Mouse (Mus musculus) liver, embryonic 12.5 days (tissue): ENCODE results near the gene Gcsam. TPM values are rescaled to one million over a fixed set of nuclear protein-coding genes. Genes with fewer than 3 reads are reported as not detected.

Source experiments
- ATAC-seq: fragments of 200-750 bp; cut with Nextera tagmentation; 2 replicates; pipeline ENCODE4 v1.8.0; 2017; ENCODE audit warnings: moderate number of reproducible peaks, mild to moderate bottlenecking, moderate library complexity
- H3K27ac ChIP-seq: fragments of 300-500 bp; sonication (generic); 2 replicates; pipeline ENCODE4 v1.5.1; 2016; ENCODE audit warnings: mild to moderate bottlenecking
- H3K27me3 ChIP-seq: fragments of 300-500 bp; sonication (generic); replicated peaks from 2 replicates; pipeline ENCODE4 v1.6.1; 2016; ENCODE audit warnings: mild to moderate bottlenecking, moderate library complexity
- H3K36me3 ChIP-seq: fragments of 300-500 bp; sonication (generic); 2 replicates; pipeline ENCODE4 v1.6.1; 2016; ENCODE audit warnings: mild to moderate bottlenecking, moderate library complexity
- H3K4me1 ChIP-seq: fragments of 300-500 bp; sonication (generic); 2 replicates; pipeline ENCODE4 v1.6.1; 2016
- H3K4me2 ChIP-seq: fragments of 300-500 bp; sonication (generic); 2 replicates; pipeline ENCODE4 v1.6.1; 2016; ENCODE audit warnings: mild to moderate bottlenecking, moderate library complexity
- H3K4me3 ChIP-seq: fragments of 300-500 bp; sonication (generic); 2 replicates; pipeline ENCODE4 v1.5.1; 2016; ENCODE audit warnings: mild to moderate bottlenecking, moderate library complexity
- H3K9ac ChIP-seq: fragments of 300-500 bp; sonication (generic); 2 replicates; pipeline ENCODE4 v1.6.1; 2016; ENCODE audit warnings: mild to moderate bottlenecking, moderate library complexity
- H3K9me3 ChIP-seq: fragments of 300-500 bp; sonication (generic); replicated peaks from 2 replicates; pipeline ENCODE4 v1.6.1; 2016; ENCODE audit warnings: mild to moderate bottlenecking, moderate library complexity
- WGBS: fragments of 180-500 bp; shearing (Covaris S2); methylation state at CpG from one replicate; pipeline ENCODE4 v1.1.7; 2016; ENCODE audit not compliant: insufficient replicate concordance; 5-methylcytosine and 5-hydroxymethylcytosine counted together
- polyA plus RNA-seq: library from polyadenylated mRNA; unstranded; fragments of >200 nt; fragmentation: Nextera tagmentation; extraction: Ambion mirVana; gene quantifications from 2 replicates; pipeline ENCODE4 v1.2.1, GENCODE M21; 2016

Gene Gcsam
- 1.8 and 2.3 TPM in 2 replicates for polyA plus RNA-seq

GRCm38 (mm10) chr16:45610267-45610666 lies at the start of gene Gcsam:
Gcsam (plus strand) TSS chr16:45610380.
- H3K4me3 ChIP-seq: no peak within 1 kb of the TSS
- WGBS: 22% methylated on average over 4 of the region's 4 CpGs
- H3K9ac ChIP-seq: no peak within 1 kb of the TSS
- no peaks in the 10 kb centered on the region for H3K36me3 ChIP-seq
- no peaks in the 10 kb centered on the region for H3K27me3 ChIP-seq
- no peak within 1 kb of the TSS for H3K4me2 ChIP-seq
- peaks cover 4% of the 10 kb centered on the region; the same call in 1 of the 2 replicates for H3K4me1 ChIP-seq
- ATAC-seq: no peak
- no peak within 1 kb of the TSS for H3K27ac ChIP-seq
- no peaks in the 10 kb centered on the region for H3K9me3 ChIP-seq

GRCm38 (mm10) chr16:45561747-45562146 lies 48.4 kb upstream of the Gcsam start:
- Histone ChIP-seq H3K27me3 (no peaks in the 10 kb centered on the region), H3K4me1 (no peaks in the 10 kb centered on the region), H3K4me2 (no peak overlapping the region), H3K27ac (no peak overlapping the region), H3K9me3 (no peaks in the 10 kb centered on the region), H3K4me3 (no peak overlapping the region), H3K9ac (no peak overlapping the region), H3K36me3 (no peaks in the 10 kb centered on the region)
- no peak for ATAC-seq
- 30% methylated on average over 3 of the region's 3 CpGs for WGBS

GRCm38 (mm10) chr16:45572307-45572706 lies 37.9 kb upstream of the Gcsam start:
- WGBS: 18% methylated on average over 3 of the region's 3 CpGs
- no peak overlapping the region for H3K4me3 ChIP-seq
- peak overlapping the region; percentile 78 for H3K27ac ChIP-seq
- H3K4me1 ChIP-seq: peaks cover 16% of the 10 kb centered on the region
- H3K36me3 ChIP-seq: no peaks in the 10 kb centered on the region
- no peaks in the 10 kb centered on the region for H3K9me3 ChIP-seq
- H3K4me2 ChIP-seq: peak overlapping the region; percentile 12; the same call in 1 of the 2 replicates
- no peak overlapping the region for H3K9ac ChIP-seq
- no peaks in the 10 kb centered on the region for H3K27me3 ChIP-seq
- peak; percentile 95 for ATAC-seq

- H3K9ac ChIP-seq: no peak overlapping the region
- H3K4me3 ChIP-seq: no peak overlapping the region
- H3K27me3 ChIP-seq: no peaks in the 10 kb centered on the region
- H3K9me3 ChIP-seq: no peaks in the 10 kb centered on the region
- no peaks in the 10 kb centered on the region for H3K36me3 ChIP-seq
- no peak overlapping the region for H3K4me2 ChIP-seq
- H3K4me1 ChIP-seq: peaks cover 8% of the 10 kb centered on the region
- H3K27ac ChIP-seq: no peak overlapping the region
- no peak for ATAC-seq
- 51% methylated on average over 12 of the region's 12 CpGs for WGBS
Observed at GRCm38 (mm10) chr16:45579883-45580282, 30.3 kb upstream of the Gcsam start.

- peaks cover 8% of the 10 kb centered on the region for H3K4me1 ChIP-seq
Observed at GRCm38 (mm10) chr16:45582512-45582911, 27.7 kb upstream of the Gcsam start.

GRCm38 (mm10) chr16:45593656-45594055 lies 16.5 kb upstream of the Gcsam start:
- H3K4me2 ChIP-seq: no peak overlapping the region
- H3K4me1 ChIP-seq: no peaks in the 10 kb centered on the region
- H3K9me3 ChIP-seq: no peaks in the 10 kb centered on the region
- H3K27ac ChIP-seq: no peak overlapping the region
- WGBS: 68% methylated on average over 1 of the region's 1 CpGs
- no peak for ATAC-seq
- H3K4me3 ChIP-seq: no peak overlapping the region
- H3K27me3 ChIP-seq: no peaks in the 10 kb centered on the region
- H3K9ac ChIP-seq: no peak overlapping the region
- H3K36me3 ChIP-seq: no peaks in the 10 kb centered on the region

More at GRCm38 (mm10) chr16:45582512-45582911, 27.7 kb upstream of the Gcsam start:
- WGBS: 23% methylated on average over 2 of the region's 2 CpGs
- ATAC-seq: no peak
- no peak overlapping the region for H3K9ac ChIP-seq
- H3K9me3 ChIP-seq: no peaks in the 10 kb centered on the region
- no peak overlapping the region for H3K4me3 ChIP-seq
- H3K27ac ChIP-seq: no peak overlapping the region
- no peaks in the 10 kb centered on the region for H3K36me3 ChIP-seq
- H3K4me2 ChIP-seq: no peak overlapping the region
- no peaks in the 10 kb centered on the region for H3K27me3 ChIP-seq

- no peaks in the 10 kb centered on the region for H3K36me3 ChIP-seq
- no peaks in the 10 kb centered on the region for H3K4me1 ChIP-seq
- H3K4me2 ChIP-seq: no peak overlapping the region
- no peak overlapping the region for H3K27ac ChIP-seq
- H3K9ac ChIP-seq: no peak overlapping the region
- ATAC-seq: no peak
- H3K9me3 ChIP-seq: no peaks in the 10 kb centered on the region
- no peak overlapping the region for H3K4me3 ChIP-seq
- no peaks in the 10 kb centered on the region for H3K27me3 ChIP-seq
Observed at GRCm38 (mm10) chr16:45595494-45595893, 14.7 kb upstream of the Gcsam start.

- H3K9ac ChIP-seq: no peak overlapping the region
- no peaks in the 10 kb centered on the region for H3K9me3 ChIP-seq
- no peaks in the 10 kb centered on the region for H3K27me3 ChIP-seq
- peak; percentile 59 for ATAC-seq
- no peak overlapping the region for H3K4me2 ChIP-seq
- 38% methylated on average over 4 of the region's 4 CpGs for WGBS
- H3K36me3 ChIP-seq: no peaks in the 10 kb centered on the region
- no peak overlapping the region for H3K27ac ChIP-seq
- H3K4me3 ChIP-seq: no peak overlapping the region
- peaks cover 4% of the 10 kb centered on the region; the same call in 1 of the 2 replicates for H3K4me1 ChIP-seq
Observed at GRCm38 (mm10) chr16:45608481-45608954, 1.7 kb upstream of the Gcsam start.

- peaks cover 4% of the 10 kb centered on the region; the same call in 1 of the 2 replicates for H3K4me1 ChIP-seq
- no peaks in the 10 kb centered on the region for H3K9me3 ChIP-seq
- 55% methylated on average over 3 of the region's 3 CpGs for WGBS
- no peak overlapping the region for H3K9ac ChIP-seq
- no peak overlapping the region for H3K27ac ChIP-seq
- no peak for ATAC-seq
- H3K36me3 ChIP-seq: no peaks in the 10 kb centered on the region
- no peak overlapping the region for H3K4me2 ChIP-seq
- H3K4me3 ChIP-seq: no peak overlapping the region
- H3K27me3 ChIP-seq: no peaks in the 10 kb centered on the region
Observed at GRCm38 (mm10) chr16:45609300-45609699, 880 bp upstream of the Gcsam start.

- H3K4me3 ChIP-seq: no peak overlapping the region
Observed at GRCm38 (mm10) chr16:45613247-45613646, 3.1 kb downstream of the Gcsam start.

GRCm38 (mm10) chr16:45615944-45616343 lies 5.8 kb downstream of the Gcsam start:
- Histone ChIP-seq H3K27ac (no peak overlapping the region), H3K4me2 (no peak overlapping the region), H3K9me3 (no peaks in the 10 kb centered on the region), H3K27me3 (no peaks in the 10 kb centered on the region), H3K4me3 (no peak overlapping the region), H3K9ac (no peak overlapping the region), H3K4me1 (peaks cover 16% of the 10 kb centered on the region), H3K36me3 (no peaks in the 10 kb centered on the region)
- ATAC-seq: no peak
- WGBS: 69% methylated on average over 1 of the region's 1 CpGs

More at GRCm38 (mm10) chr16:45613247-45613646, 3.1 kb downstream of the Gcsam start:
- 83% methylated on average over 2 of the region's 2 CpGs for WGBS
- H3K36me3 ChIP-seq: no peaks in the 10 kb centered on the region
- peaks cover 4% of the 10 kb centered on the region; the same call in 1 of the 2 replicates for H3K4me1 ChIP-seq
- no peaks in the 10 kb centered on the region for H3K9me3 ChIP-seq
- no peak overlapping the region for H3K9ac ChIP-seq
- no peak for ATAC-seq
- no peak overlapping the region for H3K27ac ChIP-seq
- H3K27me3 ChIP-seq: no peaks in the 10 kb centered on the region
- H3K4me2 ChIP-seq: no peak overlapping the region

GRCm38 (mm10) chr16:45619751-45620375 lies 9.7 kb downstream of the Gcsam start:
- H3K27me3 ChIP-seq: no peaks in the 10 kb centered on the region
- no peaks in the 10 kb centered on the region for H3K36me3 ChIP-seq
- peak; percentile 79 for ATAC-seq
- WGBS: 30% methylated on average over 8 of the region's 8 CpGs
- peaks cover 44% of the 10 kb centered on the region for H3K4me1 ChIP-seq
- no peak overlapping the region for H3K27ac ChIP-seq
- no peak overlapping the region for H3K4me3 ChIP-seq
- H3K9me3 ChIP-seq: no peaks in the 10 kb centered on the region
- H3K4me2 ChIP-seq: peak overlapping the region; percentile 17
- no peak overlapping the region for H3K9ac ChIP-seq
